Mouse (Mus musculus) liver, embryonic 14.5 days (tissue): ENCODE results near the gene Gm9913. TPM values are rescaled to one million over a fixed set of nuclear protein-coding genes. Genes with fewer than 3 reads are reported as not detected.

Source experiments
- ATAC-seq: fragments of 200-750 bp; cut with Nextera tagmentation; 2 replicates; pipeline ENCODE4 v1.8.0; 2017; ENCODE audit warnings: moderate number of reproducible peaks, mild to moderate bottlenecking, moderate library complexity; ENCODE audit not compliant: insufficient read depth
- DNase-seq, 3 experiments: peaks; one replicate each; pipeline ENCODE4 v3.0.0-alpha.2; 2012 to 2013; ENCODE audit warnings: low read depth in 3 of 3, low spot score in 3 of 3
- H3K27ac ChIP-seq: fragments of 300-500 bp; sonication (generic); 2 replicates; pipeline ENCODE4 v1.5.1; 2014; ENCODE audit warnings: moderate library complexity, mild to moderate bottlenecking, control low read depth, inconsistent platforms
- H3K27me3 ChIP-seq: fragments of 300-500 bp; sonication (generic); 2 replicates; pipeline ENCODE4 v1.6.1; 2014; ENCODE audit warnings: mild to moderate bottlenecking, low read length, moderate library complexity; ENCODE audit not compliant: control insufficient read depth, insufficient read depth
- H3K36me3 ChIP-seq: fragments of 300-500 bp; sonication (generic); replicated peaks from 2 replicates; pipeline ENCODE4 v1.6.1; 2014; ENCODE audit warnings: low read depth; ENCODE audit not compliant: control insufficient read depth, insufficient read depth
- H3K4me1 ChIP-seq, 2 experiments: fragments of 200-500 bp in 1 of 2; fragments of 300-500 bp in 1 of 2; sonication (generic) in 1 of 2; replicated peaks; 2 replicates each; pipeline ENCODE4 v1.6.1; 2012 to 2014; ENCODE audit warnings: antibody characterized with exemption in 1 of 2, inconsistent platforms in 1 of 2, low read length in 1 of 2; ENCODE audit not compliant: control insufficient read depth in 2 of 2, insufficient read depth in 2 of 2
- H3K4me2 ChIP-seq: fragments of 300-500 bp; sonication (generic); 2 replicates; pipeline ENCODE4 v1.6.1; 2014; ENCODE audit warnings: low read depth, mild to moderate bottlenecking, control low read depth, moderate library complexity
- H3K4me3 ChIP-seq, 2 experiments: fragments of 200-500 bp in 1 of 2; fragments of 300-500 bp in 1 of 2; sonication (generic) in 1 of 2; 2 replicates each; pipeline ENCODE4 v1.5.1; 2012 to 2014; ENCODE audit warnings: low read depth in 2 of 2, low read length in 2 of 2, mild to moderate bottlenecking in 2 of 2, control low read depth in 1 of 2, inconsistent platforms in 1 of 2, moderate library complexity in 1 of 2; ENCODE audit not compliant: insufficient read depth in 1 of 2
- H3K9ac ChIP-seq: fragments of 300-500 bp; sonication (generic); replicated peaks from 2 replicates; pipeline ENCODE4 v1.6.1; 2014; ENCODE audit warnings: mild to moderate bottlenecking, control low read depth, moderate library complexity
- H3K9me3 ChIP-seq: fragments of 300-500 bp; sonication (generic); 2 replicates; pipeline ENCODE4 v1.6.1; 2016; ENCODE audit warnings: low read length, mixed read lengths; ENCODE audit not compliant: control insufficient read depth
- CTCF ChIP-seq: IDR thresholded peaks from 2 replicates; pipeline ENCODE4 v1.5.1; 2016; ENCODE audit warnings: antibody characterized with exemption, low read depth, control low read depth
- EP300 ChIP-seq: IDR thresholded peaks from 2 replicates; pipeline ENCODE4 v1.6.1; 2016; ENCODE audit warnings: antibody characterized with exemption, low read depth
- WGBS: fragments of 180-500 bp; shearing (Covaris S2); extraction: QIAGEN DNeasy Blood & Tissue Kit; methylation state at CpG from one replicate; pipeline ENCODE4 v1.1.7; 2014; ENCODE audit not compliant: insufficient replicate concordance; 5-methylcytosine and 5-hydroxymethylcytosine counted together
- polyA plus RNA-seq, 2 experiments: library from polyadenylated mRNA; depleted of rRNA in 1 of 2; stranded (reverse) in 1 of 2; unstranded in 1 of 2; fragments of >200 nt; fragmentation: Nextera tagmentation in 1 of 2; extraction: Ambion mirVana in 1 of 2; gene quantifications; 2 replicates each; pipeline versions ENCODE4 v1.2.1 to v1.2.3; 2012 to 2014

Gene Gm9913
- polyA plus RNA-seq, 2 experiments, result not detected

- Histone ChIP-seq H3K9me3 (no peaks in the 10 kb centered on the region), H3K9ac (no peak overlapping the region), H3K4me1 (no peaks in the 10 kb centered on the region), H3K36me3 (no peaks in the 10 kb centered on the region), H3K27ac (no peak overlapping the region), H3K4me2 (no peak overlapping the region), H3K27me3 (no peaks in the 10 kb centered on the region), H3K4me3 (no peak overlapping the region)
- ATAC-seq (no peak), DNase-seq (no peak)
- TF ChIP-seq EP300 (no peak), CTCF (no peak)
- 40% methylated on average over 7 of the region's 7 CpGs for WGBS
Measured at GRCm38 (mm10) chr2:125498216-125498615, 6.7 kb upstream of the Gm9913 start.

- no peaks in the 10 kb centered on the region for H3K9me3 ChIP-seq
- no peak for ATAC-seq
- no peak overlapping the region for H3K27ac ChIP-seq
- H3K36me3 ChIP-seq, result no peaks in the 10 kb centered on the region
- no peak overlapping the region for H3K4me2 ChIP-seq
- H3K4me1 ChIP-seq, result no peaks in the 10 kb centered on the region
- H3K4me3 ChIP-seq, result no peak overlapping the region
- no peak for DNase-seq
- H3K27me3 ChIP-seq, result peaks cover 25% of the 10 kb centered on the region
- TF ChIP-seq EP300, result no peak
- TF ChIP-seq CTCF, result no peak
- no peak overlapping the region for H3K9ac ChIP-seq
Measured at GRCm38 (mm10) chr2:125501526-125501925, 3.4 kb upstream of the Gm9913 start.

- Histone ChIP-seq H3K4me2 (peak overlapping the region; percentile 34), H3K4me1 (no peaks in the 10 kb centered on the region), H3K27ac (no peak overlapping the region), H3K36me3 (no peaks in the 10 kb centered on the region), H3K4me3 (peak overlapping the region; percentile 31 to 37; a peak in 3 of 4 replicates), H3K27me3 (peaks cover 42% of the 10 kb centered on the region), H3K9me3 (no peaks in the 10 kb centered on the region), H3K9ac (no peak overlapping the region)
- TF ChIP-seq CTCF (no peak), EP300 (no peak)
- no peak for DNase-seq
- ATAC-seq, result no peak
- WGBS, result 2% methylated on average over 48 of the region's 48 CpGs
Measured at GRCm38 (mm10) chr2:125505746-125506315, 942 bp downstream of the Gm9913 start.

- H3K9ac ChIP-seq, result no peak overlapping the region
- ATAC-seq, result no peak; the same call in 1 of the 2 replicates
- H3K9me3 ChIP-seq, result no peaks in the 10 kb centered on the region
- 4% methylated on average over 37 of the region's 37 CpGs for WGBS
- no peaks in the 10 kb centered on the region for H3K4me1 ChIP-seq
- H3K27ac ChIP-seq, result no peak overlapping the region
- H3K36me3 ChIP-seq, result no peaks in the 10 kb centered on the region
- TF ChIP-seq CTCF, result no peak
- no peak for TF ChIP-seq EP300
- no peak for DNase-seq
- H3K4me2 ChIP-seq, result peak overlapping the region; percentile 34
- H3K4me3 ChIP-seq, result peak overlapping the region; percentile 31 to 37; a peak in 3 of 4 replicates
- H3K27me3 ChIP-seq, result peaks cover 42% of the 10 kb centered on the region
Measured at GRCm38 (mm10) chr2:125506316-125507054, 1.6 kb downstream of the Gm9913 start.

- ATAC-seq (no peak), DNase-seq (no peak)
- H3K27me3 ChIP-seq, result peaks cover 42% of the 10 kb centered on the region
- H3K4me2 ChIP-seq, result peak within 1 kb of the TSS; percentile 34; the same call in 1 of the 2 replicates
- H3K4me1 ChIP-seq, result no peaks in the 10 kb centered on the region
- 58% methylated on average over 4 of the region's 4 CpGs for WGBS
- no peaks in the 10 kb centered on the region for H3K36me3 ChIP-seq
- H3K27ac ChIP-seq, result no peak within 1 kb of the TSS
- no peaks in the 10 kb centered on the region for H3K9me3 ChIP-seq
- no peak within 1 kb of the TSS for H3K4me3 ChIP-seq
- no peak within 1 kb of the TSS for H3K9ac ChIP-seq
- TF ChIP-seq CTCF (no peak), EP300 (no peak)
Measured at GRCm38 (mm10) chr2:125507893-125508292, 3.0 kb downstream of the Gm9913 start, which contains the start of gene Fbn1. TSS of gene Fbn1 (minus strand) at chr2:125507993.
